Mouse (Mus musculus) bone marrow macrophage, adult 2 months (primary cell): ENCODE measurements around the gene Chst11.

Experiments
- CTCF ChIP-seq: IDR thresholded peaks from 2 replicates; pipeline ENCODE4 v1.5.1; 2012; ENCODE audit warnings: low read depth, mild to moderate bottlenecking, low read length, moderate library complexity
- POLR2A ChIP-seq: IDR thresholded peaks from 2 replicates; pipeline ENCODE4 v1.6.1; 2012; ENCODE audit warnings: mild to moderate bottlenecking, low read depth, low read length, borderline replicate concordance

GRCm38 (mm10) chr10:83056866-83057265 lies 71.6 kb downstream of the Chst11 start:
- no peak for TF ChIP-seq POLR2A
- no peak for TF ChIP-seq CTCF
